Mouse (Mus musculus): ENCODE measurements around the gene Epm2aip1. TPM values are rescaled to one million over a fixed set of nuclear protein-coding genes. Genes with fewer than 3 reads are reported as not detected.

Epm2aip1 gene
- 45.7 TPM for polyA plus RNA-seq (2015; fragmentation: Illumina TruSeq; extraction: RNeasy Lipid Tissue Mini Kit (QIAGEN cat#74804); ENCODE audit: insufficient read depth, low replicate concordance)

GRCm38 (mm10) chr9:111271434-111272160 lies at the start of gene Epm2aip1, which contains the start of gene Mlh1:
TSS of gene Epm2aip1 (plus strand) at chr9:111271929.
TSS of gene Mlh1 (minus strand) at chr9:111271791.

GRCm38 (mm10) chr9:111311031-111311842 lies 39.5 kb downstream of the Epm2aip1 start, which contains the start of gene Trank1:
TSS of gene Trank1 (plus strand) at chr9:111311739.

Other genes starting within 250 kb of the Epm2aip1 start
- 7.0 TPM for gene Ccrl2, start 214.4 kb upstream of the Epm2aip1 start, polyA plus RNA-seq (2015; fragmentation: Illumina TruSeq; extraction: RNeasy Lipid Tissue Mini Kit (QIAGEN cat#74804); ENCODE audit: insufficient read depth, low replicate concordance)
- gene Lrrfip2, start 154.3 kb upstream of the Epm2aip1 start, polyA plus RNA-seq (2015; fragmentation: Illumina TruSeq; extraction: RNeasy Lipid Tissue Mini Kit (QIAGEN cat#74804); ENCODE audit: insufficient read depth, low replicate concordance), result 45.6 TPM
- gene Mlh1, start 138 bp upstream of the Epm2aip1 start, polyA plus RNA-seq (2015; fragmentation: Illumina TruSeq; extraction: RNeasy Lipid Tissue Mini Kit (QIAGEN cat#74804); ENCODE audit: insufficient read depth, low replicate concordance), result 53.7 TPM
- not detected for gene Trank1, start 39.8 kb downstream of the Epm2aip1 start, polyA plus RNA-seq (2015; fragmentation: Illumina TruSeq; extraction: RNeasy Lipid Tissue Mini Kit (QIAGEN cat#74804); ENCODE audit: insufficient read depth, low replicate concordance)
- not detected for gene Dclk3, start 167.2 kb downstream of the Epm2aip1 start, polyA plus RNA-seq (2015; fragmentation: Illumina TruSeq; extraction: RNeasy Lipid Tissue Mini Kit (QIAGEN cat#74804); ENCODE audit: insufficient read depth, low replicate concordance)